Mouse (Mus musculus): Measurements from ENCODE around the gene Ttc14.

Gene Ttc14

GRCm38 (mm10) chr3:33799617-33800512 lies at the start of gene Ttc14:
TSS of gene Ttc14 (plus strand) at chr3:33799832.
- DNase-seq (ENCODE audit: extremely low read depth, low read depth, low spot score): peak; percentile 62

GRCm38 (mm10) chr3:33790975-33791374 lies 8.7 kb upstream of the Ttc14 start:
- no peak for DNase-seq (ENCODE audit: extremely low read depth, low read depth, low spot score)

GRCm38 (mm10) chr3:33800513-33800820 lies 835 bp downstream of the Ttc14 start:
- no peak for DNase-seq (ENCODE audit: extremely low read depth, low read depth, low spot score)

GRCm38 (mm10) chr3:33807151-33807550 lies 7.5 kb downstream of the Ttc14 start:
- no peak for DNase-seq (ENCODE audit: extremely low read depth, low read depth, low spot score)

- DNase-seq (ENCODE audit: extremely low read depth, low read depth, low spot score): no peak
Observed at GRCm38 (mm10) chr3:33824135-33824946, 24.7 kb downstream of the Ttc14 start.

GRCm38 (mm10) chr3:33832351-33832750 lies 32.7 kb downstream of the Ttc14 start:
- DNase-seq (ENCODE audit: extremely low read depth, low read depth, low spot score): no peak

GRCm38 (mm10) chr3:33836576-33836975 lies 36.9 kb downstream of the Ttc14 start:
- DNase-seq (ENCODE audit: extremely low read depth, low read depth, low spot score): no peak

GRCm38 (mm10) chr3:33838877-33839276 lies 39.2 kb downstream of the Ttc14 start:
- DNase-seq (ENCODE audit: extremely low read depth, low read depth, low spot score): no peak

- no peak for DNase-seq (ENCODE audit: extremely low read depth, low read depth, low spot score)
Observed at GRCm38 (mm10) chr3:33843801-33844632, 44.4 kb downstream of the Ttc14 start, which contains the start of gene Ccdc39. TSS of gene Ccdc39 (minus strand) at chr3:33844310.

- DNase-seq (ENCODE audit: extremely low read depth, low read depth, low spot score): no peak
Observed at GRCm38 (mm10) chr3:33846639-33847038, 47.0 kb downstream of the Ttc14 start.

GRCm38 (mm10) chr3:33850856-33851255 lies 51.2 kb downstream of the Ttc14 start:
- no peak for DNase-seq (ENCODE audit: extremely low read depth, low read depth, low spot score)

- DNase-seq (ENCODE audit: extremely low read depth, low read depth, low spot score): no peak
Observed at GRCm38 (mm10) chr3:33853062-33853461, 53.4 kb downstream of the Ttc14 start.

GRCm38 (mm10) chr3:33858939-33859338 lies 59.3 kb downstream of the Ttc14 start:
- DNase-seq (ENCODE audit: extremely low read depth, low read depth, low spot score): no peak

- no peak for DNase-seq (ENCODE audit: extremely low read depth, low read depth, low spot score)
Observed at GRCm38 (mm10) chr3:33864000-33864540, 64.4 kb downstream of the Ttc14 start.

Measured in fat pad, adult 2 months (tissue).